Mouse (Mus musculus): Measurements from ENCODE around the gene Gm17416. TPM values are rescaled to one million over a fixed set of nuclear protein-coding genes. Genes with fewer than 3 reads are reported as not detected.

Gene Gm17416
- total and polyA plus RNA-seq, 3 experiments = not detected

- Histone ChIP-seq H3K4me1 (ENCODE audit: control insufficient read depth in 1 of 2, insufficient read depth in 2 of 2, low read length in 2 of 2) (no peaks in the 10 kb centered on the region), H3K36me3 (ENCODE audit: control insufficient read depth in 1 of 2, insufficient read depth in 2 of 2, low read length in 2 of 2) (no peaks in the 10 kb centered on the region; a peak in 1 of 4 replicates), H3K27me3 (ENCODE audit: control insufficient read depth in 1 of 2, insufficient read depth in 2 of 2, low read length in 2 of 2) (peaks cover 3 to 6% of the 10 kb centered on the region in 2 experiments; a peak in 3 of 4 replicates), H3K9ac (ENCODE audit: control insufficient read depth, low read depth, low read length, poor library complexity, severe bottlenecking) (no peak overlapping the region), H3K9me3 (replicated peaks; ENCODE audit: insufficient read depth, low read length) (no peaks in the 10 kb centered on the region), H3K79me2 (ENCODE audit: control insufficient read depth, insufficient read depth, low read length, poor library complexity) (no peaks in the 10 kb centered on the region), H3K27ac (ENCODE audit: control insufficient read depth, low read depth, low read length) (no peak overlapping the region), H3K4me3 (ENCODE audit: control insufficient read depth in 1 of 2, insufficient read depth in 1 of 2, low read depth in 2 of 2, low read length in 2 of 2) (no peak overlapping the region)
- DNase-seq (ENCODE audit: low read depth, low spot score) = peak; percentile 53
- TF ChIP-seq HCFC1 (IDR thresholded peaks at IDR 0.05; ENCODE audit: low read depth, low read length) (no peak), SMC3 (IDR thresholded peaks at IDR 0.05; ENCODE audit: low read depth, low read length) (peak; percentile 56), SIN3A (IDR thresholded peaks at IDR 0.05; ENCODE audit: low read length) (no peak), GATA1 (IDR thresholded peaks at IDR 0.05; ENCODE audit: low read depth, low read length) (no peak), CTCF (IDR thresholded peaks at IDR 0.05 in 2 of 3, conservative IDR thresholded peaks at IDR 0.05 in 1 of 3; ENCODE audit: control insufficient read depth in 1 of 3, insufficient read depth in 1 of 3, low read depth in 2 of 3, low read length in 3 of 3, poor library complexity in 1 of 3, severe bottlenecking in 1 of 3) (peak; percentile 43 to 61 (median 52)), CHD1 (IDR thresholded peaks at IDR 0.05; ENCODE audit: low read depth, low read length) (no peak), RAD21 (IDR thresholded peaks at IDR 0.05; ENCODE audit: low read depth, low read length) (peak; percentile 13), ZC3H11A (IDR thresholded peaks at IDR 0.05; ENCODE audit: low read depth, low read length) (0 out of 2 replicates have a peak, but pooled peaks have one; percentile 15)
Measured at GRCm38 (mm10) chr2:152586926-152587560, 17.9 kb downstream of the Gm17416 start.

DNA sequence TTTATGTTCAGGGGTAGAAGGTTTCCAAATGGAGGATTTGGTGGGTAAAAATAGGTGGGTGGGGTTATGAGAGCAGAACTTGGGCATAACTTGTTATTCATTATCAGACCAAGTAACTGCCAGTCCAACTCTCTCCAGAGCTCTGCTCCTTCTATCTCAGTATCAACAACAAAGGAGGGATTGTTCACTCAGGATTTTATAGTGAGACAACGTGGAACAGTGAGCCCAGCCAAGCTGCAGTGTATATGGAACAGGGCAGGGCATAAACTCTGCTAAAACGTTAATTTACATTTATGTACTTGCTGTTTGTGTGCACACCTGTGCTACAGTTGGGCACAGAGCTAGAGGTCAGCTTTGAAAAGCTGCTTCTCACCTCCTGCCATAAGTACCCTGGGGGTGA is 19.3 kb downstream of the Gm17416 start:
- Histone ChIP-seq H3K9ac (ENCODE audit: control insufficient read depth, low read depth, low read length, poor library complexity, severe bottlenecking) (no peak overlapping the region), H3K36me3 (ENCODE audit: control insufficient read depth in 1 of 2, insufficient read depth in 2 of 2, low read length in 2 of 2) (no peaks in the 10 kb centered on the region; a peak in 1 of 4 replicates), H3K4me1 (ENCODE audit: control insufficient read depth in 1 of 2, insufficient read depth in 2 of 2, low read length in 2 of 2) (no peaks in the 10 kb centered on the region), H3K9me3 (replicated peaks; ENCODE audit: insufficient read depth, low read length) (no peaks in the 10 kb centered on the region), H3K4me3 (ENCODE audit: control insufficient read depth in 1 of 2, insufficient read depth in 1 of 2, low read depth in 2 of 2, low read length in 2 of 2) (no peak overlapping the region), H3K27ac (ENCODE audit: control insufficient read depth, low read depth, low read length) (no peak overlapping the region), H3K79me2 (ENCODE audit: control insufficient read depth, insufficient read depth, low read length, poor library complexity) (no peaks in the 10 kb centered on the region), H3K27me3 (ENCODE audit: control insufficient read depth in 1 of 2, insufficient read depth in 2 of 2, low read length in 2 of 2) (peaks cover 2 to 5% of the 10 kb centered on the region in 2 experiments; a peak in 3 of 4 replicates)
- no peak for DNase-seq (ENCODE audit: low read depth, low spot score)
- TF ChIP-seq NELFE (IDR thresholded peaks at IDR 0.05; ENCODE audit: low read depth, low read length) (no peak), CHD2 (IDR thresholded peaks at IDR 0.05; ENCODE audit: low read length) (no peak), POLR2AphosphoS5 (IDR thresholded peaks at IDR 0.05; ENCODE audit: borderline replicate concordance, low read depth, low read length) (no peak), CTCF (IDR thresholded peaks at IDR 0.05 in 2 of 3, conservative IDR thresholded peaks at IDR 0.05 in 1 of 3; ENCODE audit: control insufficient read depth in 1 of 3, insufficient read depth in 1 of 3, low read depth in 2 of 3, low read length in 3 of 3, poor library complexity in 1 of 3, severe bottlenecking in 1 of 3) (no peak)

- H3K79me2 ChIP-seq (ENCODE audit: control insufficient read depth, insufficient read depth, low read length, poor library complexity) = no peaks in the 10 kb centered on the region
- H3K27me3 ChIP-seq (ENCODE audit: control insufficient read depth in 1 of 2, insufficient read depth in 2 of 2, low read length in 2 of 2) = peaks cover 2 to 3% of the 10 kb centered on the region in 2 experiments
- H3K36me3 ChIP-seq (ENCODE audit: control insufficient read depth in 1 of 2, insufficient read depth in 2 of 2, low read length in 2 of 2) = no peaks in the 10 kb centered on the region; a peak in 1 of 4 replicates
- H3K4me1 ChIP-seq (ENCODE audit: control insufficient read depth in 1 of 2, insufficient read depth in 2 of 2, low read length in 2 of 2) = no peaks in the 10 kb centered on the region
- H3K9me3 ChIP-seq (replicated peaks; ENCODE audit: insufficient read depth, low read length) = no peaks in the 10 kb centered on the region
- TF ChIP-seq CTCF (IDR thresholded peaks at IDR 0.05 in 2 of 3, conservative IDR thresholded peaks at IDR 0.05 in 1 of 3; ENCODE audit: control insufficient read depth in 1 of 3, insufficient read depth in 1 of 3, low read depth in 2 of 3, low read length in 3 of 3, poor library complexity in 1 of 3, severe bottlenecking in 1 of 3) = 0 out of 6 replicates have a peak, but pooled peaks of 1 of the 3 experiments have one; percentile 5
- no peak for TF ChIP-seq GATA1 (IDR thresholded peaks at IDR 0.05; ENCODE audit: low read depth, low read length)
- no peak overlapping the region for H3K27ac ChIP-seq (ENCODE audit: control insufficient read depth, low read depth, low read length)
- H3K4me3 ChIP-seq (ENCODE audit: control insufficient read depth in 1 of 2, insufficient read depth in 1 of 2, low read depth in 2 of 2, low read length in 2 of 2) = no peak overlapping the region
- DNase-seq (ENCODE audit: low read depth, low spot score) = no peak
- H3K9ac ChIP-seq (ENCODE audit: control insufficient read depth, low read depth, low read length, poor library complexity, severe bottlenecking) = no peak overlapping the region
Measured at GRCm38 (mm10) chr2:152589021-152589420, 19.9 kb downstream of the Gm17416 start.

Data from MEL (cell line).